Mouse (Mus musculus): ENCODE measurements around the gene Itprip. TPM values are rescaled to one million over a fixed set of nuclear protein-coding genes. Genes with fewer than 3 reads are reported as not detected.

Gene Itprip
- total RNA-seq, 1 experiment: 7.2 TPM

- in situ Hi-C loops (cut with MboI; ENCODE audit: low sequenced_read_pairs in 2 of 2, unreplicated experiment in 2 of 2): no loop called here
- no peak overlapping the region for H3K27ac ChIP-seq (ENCODE audit: insufficient read depth, low read depth, low read length, poor library complexity, severe bottlenecking)
- no peaks in the 10 kb centered on the region for H3K36me3 ChIP-seq (ENCODE audit: control insufficient read depth, insufficient read depth, low read length, poor library complexity, severe bottlenecking)
- no peak overlapping the region for H3K4me3 ChIP-seq (ENCODE audit: insufficient read depth in 1 of 2, low read depth in 1 of 2, low read length in 2 of 2, poor library complexity in 1 of 2, severe bottlenecking in 1 of 2)
- no peak for DNase-seq (ENCODE audit: low read depth, low spot score)
- H3K9ac ChIP-seq (ENCODE audit: insufficient read depth, low read depth, low read length, poor library complexity, severe bottlenecking): no peak overlapping the region
- H3K4me1 ChIP-seq (ENCODE audit: control insufficient read depth in 2 of 2, insufficient read depth in 2 of 2, low read length in 2 of 2, poor library complexity in 1 of 2): peaks cover 2 to 12% of the 10 kb centered on the region in 2 experiments; a peak in 2 of 4 replicates
- TF ChIP-seq MAFK (IDR thresholded peaks at IDR 0.05; ENCODE audit: insufficient read depth, low read depth, low read length): no peak
- no peak for TF ChIP-seq ZNF384 (IDR thresholded peaks at IDR 0.05; ENCODE audit: low read depth, low read length)
- TF ChIP-seq CHD2 (IDR thresholded peaks at IDR 0.05; ENCODE audit: low read depth, low read length): no peak
- TF ChIP-seq ZC3H11A (IDR thresholded peaks at IDR 0.05; ENCODE audit: borderline replicate concordance, low read depth, low read length): no peak
- no peak for TF ChIP-seq HCFC1 (IDR thresholded peaks at IDR 0.05; ENCODE audit: borderline replicate concordance, insufficient read depth, low read length)
- H3K9me3 ChIP-seq (ENCODE audit: control insufficient read depth, insufficient read depth, low read depth, low read length): no peaks in the 10 kb centered on the region
Measured at GRCm38 (mm10) chr19:47905603-47906002, 13.5 kb downstream of the Itprip start.

GRCm38 (mm10) chr19:47905081-47905480 is 14.0 kb downstream of the Itprip start:
- Histone ChIP-seq H3K9ac (ENCODE audit: insufficient read depth, low read depth, low read length, poor library complexity, severe bottlenecking) (no peak overlapping the region), H3K4me3 (ENCODE audit: insufficient read depth in 1 of 2, low read depth in 1 of 2, low read length in 2 of 2, poor library complexity in 1 of 2, severe bottlenecking in 1 of 2) (no peak overlapping the region), H3K36me3 (ENCODE audit: control insufficient read depth, insufficient read depth, low read length, poor library complexity, severe bottlenecking) (no peaks in the 10 kb centered on the region), H3K27ac (ENCODE audit: insufficient read depth, low read depth, low read length, poor library complexity, severe bottlenecking) (no peak overlapping the region), H3K9me3 (ENCODE audit: control insufficient read depth, insufficient read depth, low read depth, low read length) (no peaks in the 10 kb centered on the region), H3K4me1 (ENCODE audit: control insufficient read depth in 2 of 2, insufficient read depth in 2 of 2, low read length in 2 of 2, poor library complexity in 1 of 2) (peaks cover 2 to 11% of the 10 kb centered on the region in 2 experiments; a peak in 2 of 4 replicates)
- DNase-seq (ENCODE audit: low read depth, low spot score): no peak
- TF ChIP-seq HCFC1 (IDR thresholded peaks at IDR 0.05; ENCODE audit: borderline replicate concordance, insufficient read depth, low read length) (no peak), ZC3H11A (IDR thresholded peaks at IDR 0.05; ENCODE audit: borderline replicate concordance, low read depth, low read length) (no peak), MAFK (IDR thresholded peaks at IDR 0.05; ENCODE audit: insufficient read depth, low read depth, low read length) (no peak), CHD2 (IDR thresholded peaks at IDR 0.05; ENCODE audit: low read depth, low read length) (no peak), ZNF384 (IDR thresholded peaks at IDR 0.05; ENCODE audit: low read depth, low read length) (no peak)
- in situ Hi-C loops (cut with MboI; ENCODE audit: low sequenced_read_pairs in 2 of 2, unreplicated experiment in 2 of 2): no loop called here

GRCm38 (mm10) chr19:47903679-47904078 is 15.4 kb downstream of the Itprip start:
- no peak for DNase-seq (ENCODE audit: low read depth, low spot score)
- Histone ChIP-seq H3K4me1 (ENCODE audit: control insufficient read depth in 2 of 2, insufficient read depth in 2 of 2, low read length in 2 of 2, poor library complexity in 1 of 2) (peaks cover 2 to 5% of the 10 kb centered on the region in 2 experiments; a peak in 2 of 4 replicates), H3K36me3 (ENCODE audit: control insufficient read depth, insufficient read depth, low read length, poor library complexity, severe bottlenecking) (no peaks in the 10 kb centered on the region), H3K9ac (ENCODE audit: insufficient read depth, low read depth, low read length, poor library complexity, severe bottlenecking) (no peak overlapping the region), H3K9me3 (ENCODE audit: control insufficient read depth, insufficient read depth, low read depth, low read length) (no peaks in the 10 kb centered on the region), H3K4me3 (ENCODE audit: insufficient read depth in 1 of 2, low read depth in 1 of 2, low read length in 2 of 2, poor library complexity in 1 of 2, severe bottlenecking in 1 of 2) (no peak overlapping the region), H3K27ac (ENCODE audit: insufficient read depth, low read depth, low read length, poor library complexity, severe bottlenecking) (no peak overlapping the region)
- in situ Hi-C loops (cut with MboI; ENCODE audit: low sequenced_read_pairs in 2 of 2, unreplicated experiment in 2 of 2): no loop called here
- no peak for TF ChIP-seq CHD2 (IDR thresholded peaks at IDR 0.05; ENCODE audit: low read depth, low read length)
- TF ChIP-seq ZNF384 (IDR thresholded peaks at IDR 0.05; ENCODE audit: low read depth, low read length): no peak
- no peak for TF ChIP-seq HCFC1 (IDR thresholded peaks at IDR 0.05; ENCODE audit: borderline replicate concordance, insufficient read depth, low read length)
- no peak for TF ChIP-seq MAFK (IDR thresholded peaks at IDR 0.05; ENCODE audit: insufficient read depth, low read depth, low read length)
- no peak for TF ChIP-seq ZC3H11A (IDR thresholded peaks at IDR 0.05; ENCODE audit: borderline replicate concordance, low read depth, low read length)

- DNase-seq (ENCODE audit: low read depth, low spot score): no peak
Measured at GRCm38 (mm10) chr19:47902316-47903201, 16.5 kb downstream of the Itprip start.

More at GRCm38 (mm10) chr19:47902316-47903201, 16.5 kb downstream of the Itprip start:
- Histone ChIP-seq H3K9me3 (ENCODE audit: control insufficient read depth, insufficient read depth, low read depth, low read length) (no peaks in the 10 kb centered on the region), H3K4me3 (ENCODE audit: insufficient read depth in 1 of 2, low read depth in 1 of 2, low read length in 2 of 2, poor library complexity in 1 of 2, severe bottlenecking in 1 of 2) (no peak overlapping the region), H3K27ac (ENCODE audit: insufficient read depth, low read depth, low read length, poor library complexity, severe bottlenecking) (no peak overlapping the region), H3K9ac (ENCODE audit: insufficient read depth, low read depth, low read length, poor library complexity, severe bottlenecking) (no peak overlapping the region), H3K36me3 (ENCODE audit: control insufficient read depth, insufficient read depth, low read length, poor library complexity, severe bottlenecking) (no peaks in the 10 kb centered on the region), H3K4me1 (ENCODE audit: control insufficient read depth in 2 of 2, insufficient read depth in 2 of 2, low read length in 2 of 2, poor library complexity in 1 of 2) (peaks cover 0 to 2% of the 10 kb centered on the region in 2 experiments; a peak in 1 of 4 replicates)
- TF ChIP-seq CHD2 (IDR thresholded peaks at IDR 0.05; ENCODE audit: low read depth, low read length): no peak
- no peak for TF ChIP-seq ZNF384 (IDR thresholded peaks at IDR 0.05; ENCODE audit: low read depth, low read length)
- no peak for TF ChIP-seq MAFK (IDR thresholded peaks at IDR 0.05; ENCODE audit: insufficient read depth, low read depth, low read length)
- TF ChIP-seq HCFC1 (IDR thresholded peaks at IDR 0.05; ENCODE audit: borderline replicate concordance, insufficient read depth, low read length): no peak
- in situ Hi-C loops (cut with MboI; ENCODE audit: low sequenced_read_pairs in 2 of 2, unreplicated experiment in 2 of 2): no loop called here
